Mouse (Mus musculus) testis, adult 2 months (tissue): ENCODE data around the gene Arhgap15.

Experiments used
- CTCF ChIP-seq: fragments of 200-500 bp; IDR thresholded peaks from 2 replicates; pipeline ENCODE4 v1.5.1; 2012; ENCODE audit warnings: low read depth, mild to moderate bottlenecking, inconsistent platforms, low read length, moderate library complexity; ENCODE audit not compliant: control insufficient read depth, insufficient read depth, insufficient replicate concordance
- POLR2A ChIP-seq: fragments of 200-500 bp; IDR thresholded peaks from 2 replicates; pipeline ENCODE4 v1.6.1; 2012; ENCODE audit warnings: low read depth, mild to moderate bottlenecking, inconsistent platforms, low read length, moderate library complexity; ENCODE audit not compliant: control insufficient read depth

DNA sequence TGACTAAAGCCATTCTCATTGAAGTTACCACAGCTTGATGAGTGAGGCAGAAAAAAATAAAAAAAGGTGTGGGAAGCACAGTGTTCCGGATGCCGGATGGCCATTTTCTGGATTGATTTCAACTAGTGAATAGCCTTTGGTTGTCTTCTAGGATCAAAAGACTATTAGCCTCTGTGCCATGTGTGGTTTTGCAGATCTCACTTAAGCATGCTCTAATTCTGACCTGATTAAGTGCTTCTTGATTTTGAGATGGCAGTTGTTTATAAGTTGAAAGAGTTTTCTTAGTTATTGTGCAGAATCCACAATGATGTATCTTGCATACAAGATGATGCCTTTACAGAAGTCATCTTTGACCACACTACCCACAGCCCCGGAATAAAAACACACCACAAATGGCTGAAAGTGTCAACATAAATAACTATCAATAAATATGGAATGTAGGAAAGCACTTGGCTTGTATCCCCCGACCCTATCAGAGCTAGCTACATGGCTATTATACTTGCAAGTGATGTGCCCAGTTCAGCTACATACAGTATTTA, 537.6 kb downstream of the Arhgap15 start:
- TF ChIP-seq POLR2A (no peak), CTCF (no peak)
